Mouse (Mus musculus) right cerebral cortex, adult 18-20 months (tissue): Measurements from ENCODE around the gene Tns2.

Experiments
- DNase-seq: peaks from one replicate; pipeline ENCODE4 v3.0.0; 2022; ENCODE audit warnings: mixed read lengths

Tns2 gene

GRCm38 (mm10) chr15:102110701-102111494 lies 10.7 kb downstream of the Tns2 start:
- DNase-seq = no peak

GRCm38 (mm10) chr15:102111495-102111829 lies 11.2 kb downstream of the Tns2 start:
- DNase-seq = no peak

- DNase-seq = no peak
These were observed 12.0 kb downstream of the Tns2 start for GRCm38 (mm10) chr15:102112181-102112580.

GRCm38 (mm10) chr15:102112827-102113226 lies 12.6 kb downstream of the Tns2 start:
- no peak for DNase-seq

- no peak for DNase-seq
These were observed 13.5 kb downstream of the Tns2 start for GRCm38 (mm10) chr15:102113674-102114073.

- DNase-seq = no peak
These were observed 14.5 kb downstream of the Tns2 start for GRCm38 (mm10) chr15:102114651-102115260.

- DNase-seq = no peak
These were observed 15.6 kb downstream of the Tns2 start for GRCm38 (mm10) chr15:102115731-102116231.

DNA sequence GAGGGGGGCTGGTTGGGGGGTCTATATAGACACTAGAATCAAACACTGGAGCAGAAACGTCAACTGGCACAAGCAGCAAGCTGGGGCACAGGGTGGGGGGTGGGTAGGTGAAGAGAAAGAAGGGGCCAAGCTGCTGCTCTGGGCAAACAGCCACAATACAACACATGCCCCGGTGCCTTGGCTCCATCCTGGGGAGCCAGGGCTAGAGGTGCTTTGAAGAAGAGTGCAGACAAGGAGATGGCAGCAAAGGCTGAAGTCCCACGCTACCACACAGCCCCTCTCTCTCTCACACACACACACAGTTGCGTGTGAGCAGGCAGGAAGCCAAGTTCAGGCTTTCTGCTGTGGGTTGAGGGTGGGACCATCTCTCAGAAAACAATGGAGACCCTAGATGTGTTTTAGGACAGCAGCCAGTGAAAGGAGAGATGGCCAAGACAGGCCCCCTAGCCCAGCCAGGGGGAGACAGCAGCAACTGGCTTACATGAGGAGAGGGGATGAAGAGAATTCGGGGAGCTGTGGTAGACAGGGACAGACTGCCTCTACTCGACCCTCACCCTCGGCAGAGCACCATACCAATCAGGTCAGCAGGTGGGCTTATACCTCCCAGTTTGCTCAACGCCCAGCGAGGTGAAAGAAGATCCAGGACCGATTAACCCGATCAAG lies 16.7 kb downstream of the Tns2 start:
- DNase-seq = no peak

DNA sequence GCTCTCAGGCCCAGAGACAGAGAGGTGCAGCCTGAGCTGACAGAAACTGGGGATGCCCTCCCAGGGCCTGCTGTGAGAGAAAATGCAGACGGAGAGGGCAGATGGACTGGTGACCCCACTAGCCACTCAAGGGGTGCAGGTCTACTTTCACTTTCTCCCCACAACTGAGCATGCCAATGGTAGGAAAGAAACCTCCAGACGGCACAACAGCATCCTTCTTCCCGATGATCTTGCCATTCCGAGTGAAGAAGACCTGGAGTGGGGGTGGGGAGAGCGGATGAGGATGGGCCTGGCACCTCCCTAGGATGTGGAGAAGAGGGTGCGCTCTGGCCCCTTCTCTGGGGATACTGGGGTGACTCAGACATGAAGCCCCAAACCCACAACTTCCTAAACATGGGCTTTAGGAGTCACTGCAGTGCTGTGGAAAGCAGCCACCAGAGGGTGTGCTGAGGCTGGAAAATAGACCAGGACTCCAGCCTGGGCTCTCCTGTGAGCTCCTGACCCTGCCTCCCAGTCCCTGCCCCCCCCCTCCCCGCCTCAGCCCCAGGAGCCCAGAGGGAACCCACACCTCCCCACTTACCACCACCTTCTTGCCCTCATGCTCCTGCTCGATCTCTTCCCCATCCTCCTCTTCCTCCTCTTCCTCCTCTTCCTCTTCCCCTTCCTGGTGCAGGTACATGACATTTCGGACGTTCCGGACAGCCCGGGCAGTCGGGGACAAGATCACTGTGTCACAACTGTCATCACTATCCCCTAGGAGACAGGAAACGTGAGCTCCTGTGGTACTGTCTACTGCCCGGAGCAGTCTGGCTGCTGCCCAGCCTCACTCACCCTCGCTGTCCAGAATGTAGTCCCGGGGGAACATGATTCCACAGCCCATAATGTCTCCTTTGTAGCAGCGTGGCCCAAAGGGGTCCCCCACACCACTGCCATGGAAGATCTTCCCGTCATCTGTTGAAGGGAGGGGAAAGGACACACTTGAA lies 17.5 kb downstream of the Tns2 start:
- no peak for DNase-seq

DNA sequence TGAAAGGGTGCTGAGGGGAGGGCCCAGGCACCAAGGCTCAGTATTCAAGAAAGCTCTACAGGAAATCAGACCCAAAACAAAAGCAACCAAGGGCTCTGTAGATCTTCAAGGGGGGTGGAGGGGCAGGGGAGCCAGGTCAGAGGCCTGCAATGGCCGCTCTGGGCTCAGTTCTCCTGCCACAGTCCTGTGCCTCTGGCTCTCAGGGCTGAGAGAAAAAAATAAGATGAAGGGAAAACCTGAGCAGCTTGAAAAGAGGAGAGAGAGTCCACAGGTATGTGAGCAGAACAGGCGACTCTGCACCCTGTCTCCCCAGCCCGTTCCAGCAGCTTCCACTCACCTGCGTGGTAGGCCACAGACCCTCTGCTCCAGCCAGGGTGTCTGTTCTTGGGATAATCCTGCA lies 18.4 kb downstream of the Tns2 start:
- DNase-seq = no peak

DNA sequence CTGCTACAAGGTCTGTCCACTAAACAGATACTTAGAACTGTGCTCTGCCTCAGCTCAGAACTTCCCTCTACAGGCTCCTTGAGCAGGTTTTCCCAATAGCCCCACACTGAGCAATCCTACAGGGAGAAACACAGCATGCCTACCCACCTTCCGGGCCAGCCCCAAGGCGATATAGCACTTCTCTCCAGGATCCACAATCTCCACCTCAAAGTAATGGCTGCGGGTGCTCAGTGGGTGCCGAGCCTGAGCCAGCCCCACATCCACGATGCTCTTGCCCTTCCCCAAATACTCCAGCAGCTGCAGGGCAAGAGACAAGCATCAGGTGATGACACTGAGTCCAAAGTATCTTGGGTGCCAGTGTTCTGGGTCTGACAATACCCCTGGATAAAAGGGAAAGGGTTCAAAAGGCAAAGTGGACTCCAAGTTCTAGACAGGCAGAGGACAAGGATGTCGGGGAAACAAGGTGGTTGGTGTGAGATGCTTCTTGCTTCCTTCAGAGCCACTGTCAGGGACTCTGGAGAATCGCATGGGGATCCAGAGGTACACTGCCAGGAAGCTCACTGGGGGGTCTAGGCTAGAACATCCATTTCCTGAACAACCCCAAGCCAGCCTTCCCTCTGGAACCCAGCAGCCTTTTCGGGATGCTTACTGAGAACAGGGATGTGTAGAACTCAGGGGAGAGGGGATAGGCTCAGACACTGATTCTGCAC lies 19.1 kb downstream of the Tns2 start:
- no peak for DNase-seq

- DNase-seq = no peak
These were observed 19.6 kb downstream of the Tns2 start for GRCm38 (mm10) chr15:102119831-102120170.

- DNase-seq = no peak
These were observed 20.3 kb downstream of the Tns2 start for GRCm38 (mm10) chr15:102120530-102120929.

DNA sequence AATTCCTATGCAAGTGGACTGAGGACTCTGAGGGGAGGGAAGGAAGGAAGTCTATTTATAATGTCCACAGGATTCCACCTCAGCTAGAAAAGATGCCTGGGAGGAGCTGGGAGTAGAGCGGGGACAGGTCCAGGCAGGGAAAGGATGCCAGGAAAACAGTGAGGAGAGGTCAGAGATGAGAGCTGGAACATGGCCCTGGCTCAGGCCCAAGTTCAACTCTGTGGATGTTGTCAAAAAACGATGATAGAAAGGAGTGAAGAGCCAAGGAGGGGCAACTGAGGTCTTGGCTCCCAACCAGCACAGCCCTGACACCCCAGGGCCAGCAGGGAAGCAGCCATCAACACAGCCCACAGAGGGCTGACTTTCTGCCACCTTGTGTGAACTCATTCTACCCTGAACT lies 26.1 kb downstream of the Tns2 start:
- DNase-seq = no peak

- no peak for DNase-seq
These were observed 33.1 kb downstream of the Tns2 start for GRCm38 (mm10) chr15:102133314-102133713.

DNA sequence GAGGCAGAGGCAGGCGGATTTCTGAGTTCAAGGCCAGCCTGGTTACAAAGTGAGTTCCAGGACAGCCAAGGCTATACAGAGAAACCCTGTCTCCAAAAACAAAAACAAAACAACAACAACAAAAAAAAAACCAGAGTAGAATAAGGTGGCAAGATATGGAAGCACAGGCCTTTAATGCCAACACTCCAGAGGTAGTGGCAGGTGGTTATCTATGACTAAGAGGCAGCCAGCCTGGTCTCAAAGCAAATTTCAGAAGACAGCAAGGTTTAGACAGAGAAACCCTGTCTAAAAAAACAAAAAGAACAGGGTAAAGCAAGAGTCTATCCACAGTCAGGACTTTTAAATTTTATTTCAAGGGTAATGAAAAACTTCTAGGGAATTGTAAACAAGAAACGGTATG lies 34.5 kb downstream of the Tns2 start:
- DNase-seq = no peak

DNA sequence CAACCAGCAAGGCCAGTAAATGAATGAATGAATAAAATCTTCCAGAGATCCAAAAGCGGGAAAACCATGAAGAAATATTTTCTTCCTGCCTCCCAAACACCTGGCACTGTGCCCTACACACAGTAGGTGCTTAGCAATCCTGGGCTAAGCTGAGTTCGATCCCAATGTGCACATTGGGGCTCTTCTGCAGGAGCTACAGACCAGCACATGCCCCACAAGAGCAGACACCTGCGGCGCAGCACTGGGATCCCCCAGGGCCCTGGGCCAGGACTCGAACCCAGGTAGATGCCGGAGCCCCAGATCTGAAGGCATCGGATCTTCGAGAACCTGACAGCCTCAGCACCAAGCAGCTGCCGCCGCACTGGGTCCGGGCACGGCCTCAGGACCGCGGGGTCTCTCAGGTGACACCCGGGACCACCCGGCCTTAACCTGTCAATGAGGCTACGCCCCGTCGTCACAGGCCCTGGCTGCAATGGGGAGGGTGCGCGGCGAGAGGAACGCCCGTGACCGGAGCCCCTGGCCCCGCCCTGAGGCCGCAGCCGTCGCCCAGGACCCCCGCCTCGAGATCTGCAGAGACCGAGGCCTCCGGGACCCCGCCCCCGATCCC lies 35.4 kb downstream of the Tns2 start:
- DNase-seq = no peak

- peak; percentile 98 for DNase-seq
These were observed 36.0 kb downstream of the Tns2 start, which contains the start of gene Spryd3 for GRCm38 (mm10) chr15:102136129-102136758. Gene Spryd3, minus strand, starts transcription at chr15:102136234.

DNA sequence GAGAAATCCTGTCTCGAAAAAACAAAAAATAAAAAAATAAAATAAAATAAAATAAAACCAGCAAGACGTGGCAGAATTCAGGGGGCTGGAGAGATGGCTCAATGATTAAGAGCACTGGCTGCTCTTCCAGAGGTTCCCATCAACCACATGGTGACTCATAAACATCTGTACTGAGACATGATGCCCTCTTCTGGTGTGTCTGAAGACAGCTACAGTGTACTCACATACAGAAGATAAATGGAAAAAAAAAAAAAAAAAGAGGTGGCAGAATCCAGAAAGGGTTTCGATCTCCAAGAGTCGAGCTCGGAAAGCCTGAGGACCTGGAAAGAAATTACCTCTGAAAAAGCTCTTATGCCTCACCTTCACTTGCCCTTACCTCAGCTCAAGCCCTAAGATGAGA lies 40.9 kb downstream of the Tns2 start:
- DNase-seq = no peak

GRCm38 (mm10) chr15:102142914-102143912 lies 43.0 kb downstream of the Tns2 start:
- DNase-seq = peak; percentile 61
